Mouse (Mus musculus): ENCODE measurements at regions not wholly inside any gene's neighbourhood (a gene's known extent, or its start where the extent isn't known, plus 50 kb on each side); places are given as distances from the start of the nearest gene placed in this dataset.

- no peak for DNase-seq
Observed at GRCm38 (mm10) chr8:103373007-103373406, 587.6 kb upstream of the Cdh11 start.

- no peak for DNase-seq
Observed at GRCm38 (mm10) chr8:103374151-103374550, 588.7 kb upstream of the Cdh11 start.

- DNase-seq = no peak
Observed at GRCm38 (mm10) chr8:103378545-103378944, 593.1 kb upstream of the Cdh11 start.

- no peak for DNase-seq
Observed at GRCm38 (mm10) chr8:103381575-103381974, 596.1 kb upstream of the Cdh11 start.

GRCm38 (mm10) chr8:103391359-103391758 is 605.9 kb upstream of the Cdh11 start:
- DNase-seq = no peak

- no peak for DNase-seq
Observed at GRCm38 (mm10) chr8:103395316-103395715, 609.9 kb upstream of the Cdh11 start.

- no peak for DNase-seq
Observed at GRCm38 (mm10) chr8:103398179-103398578, 612.7 kb upstream of the Cdh11 start.

GRCm38 (mm10) chr8:103399466-103399865 is 614.0 kb upstream of the Cdh11 start:
- DNase-seq = no peak

GRCm38 (mm10) chr8:103400143-103400542 is 614.7 kb upstream of the Cdh11 start:
- peak; percentile 86 for DNase-seq

- DNase-seq = no peak
Observed at GRCm38 (mm10) chr8:103402731-103403130, 617.3 kb upstream of the Cdh11 start.

GRCm38 (mm10) chr8:103403826-103404225 is 618.4 kb upstream of the Cdh11 start:
- no peak for DNase-seq

- no peak for DNase-seq
Observed at GRCm38 (mm10) chr8:103405787-103406186, 620.3 kb upstream of the Cdh11 start.

- DNase-seq = no peak
Observed at GRCm38 (mm10) chr8:103406921-103407320, 621.5 kb upstream of the Cdh11 start.

GRCm38 (mm10) chr8:103407631-103408030 is 622.2 kb upstream of the Cdh11 start:
- no peak for DNase-seq

GRCm38 (mm10) chr8:103408411-103408810 is 623.0 kb upstream of the Cdh11 start:
- no peak for DNase-seq

GRCm38 (mm10) chr8:103409121-103409551 is 623.7 kb upstream of the Cdh11 start:
- DNase-seq = no peak

- no peak for DNase-seq
Observed at GRCm38 (mm10) chr8:103412731-103413130, 627.3 kb upstream of the Cdh11 start.

GRCm38 (mm10) chr8:103413589-103414575 is 628.4 kb upstream of the Cdh11 start:
- DNase-seq = no peak

- no peak for DNase-seq
Observed at GRCm38 (mm10) chr8:103422313-103422973, 637.0 kb upstream of the Cdh11 start.

GRCm38 (mm10) chr8:103425967-103426366 is 640.5 kb upstream of the Cdh11 start:
- DNase-seq = no peak

GRCm38 (mm10) chr8:103430874-103431492 is 645.5 kb upstream of the Cdh11 start:
- no peak for DNase-seq

- no peak for DNase-seq
Observed at GRCm38 (mm10) chr8:103433532-103434105, 648.2 kb upstream of the Cdh11 start.

All from layer of hippocampus, adult 9-11 months (tissue).